ENCODE assay signal across 21 mouse cellular contexts in the genomic region with DNA sequence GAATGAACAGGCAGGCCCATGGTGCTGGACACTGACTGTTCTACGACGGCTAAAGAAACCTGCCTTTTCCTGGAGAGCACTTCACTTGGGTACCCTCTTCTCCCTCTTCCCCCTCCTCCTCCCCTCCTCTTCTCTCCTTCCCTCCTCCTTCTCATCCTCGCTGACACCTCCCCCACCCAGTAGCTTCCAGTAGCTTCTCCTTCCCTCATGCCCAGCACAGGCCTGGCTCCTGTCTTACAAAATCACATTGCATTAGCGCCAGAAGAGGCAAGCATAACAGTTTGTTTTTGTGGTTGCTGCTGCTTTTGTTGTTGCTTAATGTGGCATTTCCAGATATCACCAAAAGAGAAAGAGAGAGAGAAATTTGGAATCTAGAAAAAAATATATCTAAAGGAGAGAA. TPM values are rescaled to one million over a fixed set of nuclear protein-coding genes. Genes with fewer than 3 reads are reported as not detected.
DNase-seq lines count a peak whose midpoint lies in the region; ATAC-seq and TF ChIP-seq lines count a peak whose summit lies in the region.
"Had no signal": no experiment of that assay in that cellular context is flagged by ENCODE, and none has a peak within 500 bp of the region (broad histone marks: within the 10 kb centered on the region; RNA-seq: fewer than 3 reads in every experiment).

No protein-coding gene starts in this region.

- TF ChIP-seq EP300 in lung, postnatal 0 days (IDR thresholded peaks at IDR 0.05) = no peak

- H3K36me3 ChIP-seq in forebrain, embryonic 10.5 days (replicated peaks) = no peaks in the 10 kb centered on the region
- no peaks in the 10 kb centered on the region for H3K36me3 ChIP-seq in forebrain, embryonic 12.5 days (replicated peaks)
- H3K36me3 ChIP-seq in lung, postnatal 0 days (ENCODE audit: insufficient read depth, low read length) = no peaks in the 10 kb centered on the region; the same call in 1 of the 2 replicates
- H3K36me3 ChIP-seq: embryonic facial prominence, embryonic 13.5 days; heart, embryonic 13.5 days; hindbrain, embryonic 12.5 days had no signal

- 71% methylated on average over 4 of the region's 4 CpGs for WGBS in forebrain, embryonic 10.5 days
- WGBS in forebrain, embryonic 12.5 days = 68% methylated on average over 4 of the region's 4 CpGs
- 62% methylated on average over 4 of the region's 4 CpGs for WGBS in lung, postnatal 0 days

- DNase-seq in forebrain, embryonic 10.5 days (ENCODE audit: extremely low spot score, low spot score) = no peak
- DNase-seq in layer of hippocampus, adult 2 months (ENCODE audit: low spot score in 2 of 2) = no peak
- DNase-seq in layer of hippocampus, adult 18-20 months (ENCODE audit: low spot score in 2 of 2) = no peak
- peak; percentile 33 for DNase-seq in adipocyte (ENCODE audit: low spot score)
- no peak for DNase-seq in lung, postnatal 0 days (ENCODE audit: low spot score)
- DNase-seq: adrenal gland, postnatal 36 days; cerebellum, adult 11-12 months; cerebellum, adult 9-10 months; cerebellum, postnatal 25 days; gastrocnemius, postnatal 10 days; heart, postnatal 36 days; kidney, adult 2 months had no signal

- H3K4me1 ChIP-seq in forebrain, embryonic 10.5 days = peaks cover 17% of the 10 kb centered on the region
- H3K4me1 ChIP-seq in forebrain, embryonic 12.5 days = peaks cover 3% of the 10 kb centered on the region; the same call in 1 of the 2 replicates
- H3K4me1 ChIP-seq in lung, postnatal 0 days (ENCODE audit: insufficient read depth, low read depth, low read length) = no peaks in the 10 kb centered on the region
- H3K4me1 ChIP-seq: embryonic facial prominence, embryonic 13.5 days had no signal

- no peaks in the 10 kb centered on the region for H3K9me3 ChIP-seq in forebrain, embryonic 10.5 days
- no peaks in the 10 kb centered on the region for H3K9me3 ChIP-seq in forebrain, embryonic 12.5 days
- no peaks in the 10 kb centered on the region for H3K9me3 ChIP-seq in lung, postnatal 0 days (ENCODE audit: low read length)
- H3K9me3 ChIP-seq: embryonic facial prominence, embryonic 13.5 days; heart, embryonic 13.5 days; hindbrain, embryonic 12.5 days had no signal

- H3K4me3 ChIP-seq in forebrain, embryonic 10.5 days = no peak overlapping the region
- H3K4me3 ChIP-seq in forebrain, embryonic 12.5 days (replicated peaks) = no peak overlapping the region
- H3K4me3 ChIP-seq in layer of hippocampus, adult 2 months = no peak overlapping the region
- H3K4me3 ChIP-seq in lung, postnatal 0 days (ENCODE audit: low read depth, low read length) = no peak overlapping the region
- H3K4me3 ChIP-seq: embryonic facial prominence, embryonic 13.5 days; heart, embryonic 13.5 days; hindbrain, embryonic 12.5 days had no signal

- no peaks in the 10 kb centered on the region for H3K27me3 ChIP-seq in forebrain, embryonic 10.5 days (ENCODE audit: poor library complexity, severe bottlenecking)
- no peaks in the 10 kb centered on the region for H3K27me3 ChIP-seq in forebrain, embryonic 12.5 days
- no peaks in the 10 kb centered on the region for H3K27me3 ChIP-seq in lung, postnatal 0 days (replicated peaks; ENCODE audit: insufficient read depth, low read length)
- H3K27me3 ChIP-seq: embryonic facial prominence, embryonic 13.5 days; hindbrain, embryonic 12.5 days had no signal

- H3K27ac ChIP-seq in forebrain, embryonic 10.5 days = 0 out of 2 replicates have a peak overlapping the region, but pooled peaks have one; percentile 40
- H3K27ac ChIP-seq in forebrain, embryonic 12.5 days = no peak overlapping the region
- H3K27ac ChIP-seq in layer of hippocampus, adult 2 months = peak overlapping the region; percentile 56
- no peak overlapping the region for H3K27ac ChIP-seq in lung, postnatal 0 days (ENCODE audit: low read length)
- H3K27ac ChIP-seq: embryonic facial prominence, embryonic 13.5 days; heart, embryonic 13.5 days; hindbrain, embryonic 12.5 days had no signal

- no peak overlapping the region for H3K4me2 ChIP-seq in forebrain, embryonic 12.5 days
- no peak overlapping the region for H3K4me2 ChIP-seq in lung, postnatal 0 days (replicated peaks; ENCODE audit: low read depth, low read length)
- H3K4me2 ChIP-seq: embryonic facial prominence, embryonic 13.5 days; heart, embryonic 13.5 days; hindbrain, embryonic 12.5 days had no signal

- no peak for ATAC-seq in forebrain, embryonic 12.5 days (ENCODE audit: low FRiP score)
- ATAC-seq in megakaryocyte progenitor cell, adult 5-6 weeks (replicated peaks; ENCODE audit: poor library complexity) = peak; percentile 63
- ATAC-seq in lung, postnatal 0 days = no peak
- ATAC-seq: forebrain, embryonic 14.5 days; intestine, embryonic 16.5 days had no signal

- no peak for TF ChIP-seq CTCF in layer of hippocampus, adult 2 months (conservative IDR thresholded peaks at IDR 0.05)
- no peak for TF ChIP-seq CTCF in lung, postnatal 0 days (IDR thresholded peaks at IDR 0.05)

- H3K9ac ChIP-seq in forebrain, embryonic 12.5 days = no peak overlapping the region
- H3K9ac ChIP-seq in lung, postnatal 0 days (replicated peaks; ENCODE audit: low read depth) = no peak overlapping the region
- H3K9ac ChIP-seq: embryonic facial prominence, embryonic 13.5 days; heart, embryonic 13.5 days; hindbrain, embryonic 12.5 days had no signal

RNA-seq across cellular contexts. Expression of a gene that starts 33.6 kb away (rescaled TPM):
- polyA plus RNA-seq in forebrain, embryonic 10.5 days (2016; fragmentation: Nextera tagmentation; extraction: Ambion mirVana) = 20.3 and 21.9 TPM in 2 replicates
- 11.7 and 13.7 TPM in 2 replicates for polyA plus RNA-seq in forebrain, embryonic 12.5 days (2016; fragmentation: Nextera tagmentation; extraction: Ambion mirVana)
- total RNA-seq in layer of hippocampus, adult 2 months (2021) = 10 to 100 TPM; 13.6 to 15.9 TPM
- total RNA-seq in layer of hippocampus, adult 18-20 months (2021) = 10 to 100 TPM; 16.0 to 18.5 TPM
- 0.15 and 0.49 TPM in 2 replicates for total RNA-seq in megakaryocyte progenitor cell, adult 5-6 weeks (2015)
- total RNA-seq in megakaryocyte progenitor cell, adult 5-6 weeks (2017) = 0.21 TPM in 1 of 2 replicates, not detected in the other
- 106 and 119 TPM in 2 replicates for polyA plus RNA-seq in lung, postnatal 0 days (2015; fragmentation: Nextera tagmentation; extraction: Ambion mirVana)

RNA-seq across cellular contexts. Expression of a gene that starts 53.7 kb away (rescaled TPM):
- polyA plus RNA-seq in forebrain, embryonic 10.5 days (2016; fragmentation: Nextera tagmentation; extraction: Ambion mirVana) = 20.0 and 21.0 TPM in 2 replicates
- 58.2 and 60.1 TPM in 2 replicates for polyA plus RNA-seq in forebrain, embryonic 12.5 days (2016; fragmentation: Nextera tagmentation; extraction: Ambion mirVana)
- total RNA-seq in layer of hippocampus, adult 2 months (2021) = 10 to 100 TPM; 36.2 to 40.6 TPM
- total RNA-seq in layer of hippocampus, adult 18-20 months (2021) = 10 to 100 TPM; 37.5 to 48.0 TPM
- total RNA-seq in megakaryocyte progenitor cell, adult 5-6 weeks (2015) = not detected in 2 replicates
- not detected in 2 replicates for total RNA-seq in megakaryocyte progenitor cell, adult 5-6 weeks (2017)
- polyA plus RNA-seq in lung, postnatal 0 days (2015; fragmentation: Nextera tagmentation; extraction: Ambion mirVana) = 16.8 and 18.5 TPM in 2 replicates

RNA-seq across cellular contexts. Expression of a gene that starts 54.8 kb away (rescaled TPM):
- polyA plus RNA-seq in forebrain, embryonic 10.5 days (2016; fragmentation: Nextera tagmentation; extraction: Ambion mirVana) = not detected in 2 replicates
- polyA plus RNA-seq in forebrain, embryonic 12.5 days (2016; fragmentation: Nextera tagmentation; extraction: Ambion mirVana) = not detected in 2 replicates
- total RNA-seq in layer of hippocampus, adult 2 months (2021) = not detected
- total RNA-seq in layer of hippocampus, adult 18-20 months (2021) = under 1 TPM; 0.23 to 0.27 TPM
- not detected in 2 replicates for total RNA-seq in megakaryocyte progenitor cell, adult 5-6 weeks (2015)
- total RNA-seq in megakaryocyte progenitor cell, adult 5-6 weeks (2017) = not detected in 2 replicates
- polyA plus RNA-seq in lung, postnatal 0 days (2015; fragmentation: Nextera tagmentation; extraction: Ambion mirVana) = 0.32 and 0.40 TPM in 2 replicates
- total RNA-seq: gastrocnemius, postnatal 10 days; heart, adult 8-10 months; heart, postnatal 36 days had no signal
- polyA plus RNA-seq: embryonic facial prominence, embryonic 13.5 days; forebrain, embryonic 14.5 days; heart, embryonic 13.5 days; heart, postnatal 0 days; hindbrain, embryonic 12.5 days; kidney, adult 2 months had no signal

Comparison
In these comparisons a context has a peak if more than half of its experiments do, and no peak if none do; other contexts are left out.
1. H3K27ac ChIP-seq: peak in forebrain, embryonic 10.5 days (single experiment) and layer of hippocampus, adult 2 months (single experiment); none in forebrain, embryonic 12.5 days (single experiment) and lung, postnatal 0 days (single experiment).
2. RNA of a gene that starts 33.6 kb away (total RNA-seq): 16.0 to 18.5 TPM in layer of hippocampus, adult 18-20 months and 13.6 to 15.9 TPM in layer of hippocampus, adult 2 months; 0.15 to 0.49 TPM in megakaryocyte progenitor cell, adult 5-6 weeks; every median in the first group is over 4 times any median in the second.
3. RNA of a gene that starts 53.7 kb away (total RNA-seq): 37.5 to 48.0 TPM in layer of hippocampus, adult 18-20 months and 36.2 to 40.6 TPM in layer of hippocampus, adult 2 months; not detected in megakaryocyte progenitor cell, adult 5-6 weeks; every median in the first group is over 10 times any median in the second.